Mouse (Mus musculus) CD4-positive, CD25-positive, alpha-beta regulatory T cell, adult 4 months (primary cell): ENCODE data around the gene Slc25a45. TPM values are rescaled to one million over a fixed set of nuclear protein-coding genes. Genes with fewer than 3 reads are reported as not detected.

Experiments used
- ATAC-seq: one replicate; pipeline ENCODE4 v1.8.0; 2017
- polyA plus RNA-seq, 2 experiments: library from polyadenylated mRNA; unstranded; fragments of 100-300 nt; shearing (Covaris generic); gene quantifications; one replicate each; pipeline ENCODE4 v1.2.1; 2017

Slc25a45 gene
- polyA plus RNA-seq, 2 experiments from 2014 or later: 51.6 to 73.7 TPM

DNA sequence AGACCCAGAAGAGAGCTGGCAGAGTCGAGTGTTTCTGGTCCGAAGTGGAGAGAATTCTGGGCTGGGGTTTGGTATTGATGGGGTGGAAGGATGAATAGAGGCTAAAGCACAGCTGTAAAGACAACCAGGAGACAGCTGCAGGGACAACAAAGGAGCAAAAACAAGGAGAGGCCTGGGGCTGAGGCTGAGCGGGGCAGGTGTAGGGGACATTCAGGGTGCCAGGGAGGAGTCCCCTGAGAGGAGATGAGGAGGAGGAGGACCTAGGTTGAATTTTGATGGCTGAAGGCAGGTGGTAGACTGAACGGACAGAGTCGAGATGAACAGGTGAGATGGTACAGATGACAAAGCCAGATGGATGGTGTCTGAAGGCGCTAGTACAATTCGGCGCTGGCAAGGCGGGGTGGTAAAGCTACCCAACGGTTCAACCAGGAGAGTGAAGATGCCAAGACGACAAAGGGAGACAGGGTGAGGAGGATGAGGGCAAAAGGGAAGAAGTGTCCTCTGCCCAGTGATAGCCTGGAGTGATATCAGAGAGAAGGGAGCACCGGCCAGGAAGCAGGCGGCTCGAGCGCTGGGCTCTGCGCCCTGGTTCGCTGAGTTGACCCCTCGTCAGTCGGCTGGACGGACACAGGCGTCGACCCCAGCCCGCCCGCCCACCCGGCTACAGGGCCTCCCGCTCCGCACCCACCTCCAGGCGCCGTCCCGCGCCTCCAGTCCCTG lies 15.8 kb downstream of the Slc25a45 start:
- ATAC-seq: no peak

DNA sequence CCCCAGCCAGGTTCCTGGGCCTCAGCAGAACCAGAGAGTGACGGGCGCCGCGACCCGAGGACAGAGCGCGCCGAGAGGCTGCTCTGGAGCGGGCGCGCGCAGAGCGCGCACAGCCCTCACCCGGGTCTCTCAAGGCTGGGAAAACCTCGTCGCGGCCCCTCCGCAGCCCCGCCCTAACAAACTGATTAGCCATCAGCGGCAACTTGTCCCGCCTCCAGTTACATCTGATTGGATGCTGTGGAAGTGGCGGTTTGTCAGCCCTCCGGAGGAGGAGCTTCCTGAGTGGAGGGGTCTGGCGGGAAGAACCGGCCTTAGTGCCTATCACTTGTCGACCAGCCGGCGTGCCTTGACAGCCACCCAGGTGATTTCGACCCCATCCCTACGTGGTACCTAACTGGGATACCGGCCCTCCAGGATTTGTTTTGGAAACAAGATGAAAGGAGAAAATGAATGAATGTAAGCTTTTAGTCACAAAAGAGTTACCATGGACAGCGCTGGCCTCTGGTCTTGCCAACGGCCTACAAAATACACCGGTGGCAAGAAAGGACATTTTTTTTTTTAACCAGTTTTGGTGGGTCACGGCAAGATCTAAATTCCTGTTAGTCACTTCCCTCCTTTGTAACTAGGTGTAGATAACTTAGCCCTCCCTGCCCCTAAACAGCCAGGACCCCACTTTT lies 16.5 kb downstream of the Slc25a45 start, which contains the start of gene Tigd3:
Tigd3 (minus strand) TSS at position 148 of the 677 bp plus-strand sequence.
- ATAC-seq: peak; percentile 99

DNA sequence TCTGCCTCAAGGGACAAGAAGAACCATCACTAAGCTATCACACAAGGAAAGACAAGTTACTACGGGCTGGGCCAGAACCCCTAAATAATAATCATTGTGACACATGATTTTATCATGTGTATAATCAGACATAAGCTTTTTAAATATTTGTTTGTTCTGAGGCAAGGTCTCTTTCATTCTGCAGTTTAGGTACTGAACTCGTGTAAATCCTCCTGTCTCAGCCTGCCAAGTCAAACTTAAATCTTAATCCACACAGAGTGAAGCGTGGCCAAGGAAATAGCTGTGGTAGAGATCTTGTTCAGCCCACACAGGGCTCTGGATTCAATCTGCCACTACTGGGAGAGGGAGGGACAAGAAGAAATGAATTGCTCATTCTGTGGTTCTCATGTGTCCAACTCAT lies 29.7 kb downstream of the Slc25a45 start:
- no peak for ATAC-seq

DNA sequence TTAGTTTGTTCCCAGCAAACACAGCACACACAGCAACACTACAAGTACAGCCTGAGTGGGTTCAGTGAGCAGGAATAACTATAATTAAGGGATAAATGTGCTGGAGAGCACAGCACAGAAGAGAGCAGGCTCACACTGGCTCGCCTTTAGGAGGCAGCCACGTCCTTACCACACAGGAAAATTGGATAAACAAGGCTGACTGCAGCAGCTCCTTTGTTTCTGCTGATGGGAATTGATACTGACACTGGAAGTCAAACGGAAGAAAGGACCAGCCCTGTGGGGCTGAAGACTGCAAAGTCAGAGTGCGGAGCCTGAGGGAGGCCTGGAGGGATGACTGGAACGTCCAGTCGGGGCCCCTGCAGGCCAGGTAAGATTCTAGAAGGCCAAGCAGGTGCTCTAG lies 32.6 kb downstream of the Slc25a45 start:
- ATAC-seq: no peak

DNA sequence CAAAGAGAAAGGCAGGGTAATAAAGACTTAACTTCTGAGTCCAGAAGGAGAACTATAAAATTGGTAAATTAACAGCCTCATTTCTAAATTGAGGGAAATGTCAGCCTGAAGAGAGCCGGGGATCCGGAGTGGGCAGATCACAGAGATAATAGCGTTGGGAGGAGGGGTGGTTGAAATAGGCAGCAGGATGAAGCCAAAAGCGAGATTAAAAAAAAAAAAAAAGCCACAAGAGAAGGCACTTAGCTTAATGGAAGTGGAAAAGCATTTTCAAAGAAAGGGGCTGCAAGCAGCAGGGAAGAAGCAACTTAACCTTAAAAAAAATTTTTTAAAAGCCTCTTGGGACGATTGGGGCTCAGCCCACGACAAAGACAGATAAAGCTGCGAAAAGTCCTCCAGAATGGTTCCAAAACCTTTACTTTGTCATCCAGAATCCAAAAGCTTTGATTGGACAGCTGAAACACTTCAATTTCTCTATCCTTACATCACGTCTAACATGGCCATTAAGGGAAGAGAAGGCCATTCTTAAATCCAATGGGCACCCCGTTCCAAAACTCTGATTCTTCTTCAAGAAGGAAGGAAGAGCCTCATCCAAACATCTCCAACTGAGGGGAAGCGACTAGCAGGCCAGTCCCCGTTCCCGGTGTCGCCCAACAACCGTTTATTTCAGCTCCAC lies 34.0 kb downstream of the Slc25a45 start:
- no peak for ATAC-seq

DNA sequence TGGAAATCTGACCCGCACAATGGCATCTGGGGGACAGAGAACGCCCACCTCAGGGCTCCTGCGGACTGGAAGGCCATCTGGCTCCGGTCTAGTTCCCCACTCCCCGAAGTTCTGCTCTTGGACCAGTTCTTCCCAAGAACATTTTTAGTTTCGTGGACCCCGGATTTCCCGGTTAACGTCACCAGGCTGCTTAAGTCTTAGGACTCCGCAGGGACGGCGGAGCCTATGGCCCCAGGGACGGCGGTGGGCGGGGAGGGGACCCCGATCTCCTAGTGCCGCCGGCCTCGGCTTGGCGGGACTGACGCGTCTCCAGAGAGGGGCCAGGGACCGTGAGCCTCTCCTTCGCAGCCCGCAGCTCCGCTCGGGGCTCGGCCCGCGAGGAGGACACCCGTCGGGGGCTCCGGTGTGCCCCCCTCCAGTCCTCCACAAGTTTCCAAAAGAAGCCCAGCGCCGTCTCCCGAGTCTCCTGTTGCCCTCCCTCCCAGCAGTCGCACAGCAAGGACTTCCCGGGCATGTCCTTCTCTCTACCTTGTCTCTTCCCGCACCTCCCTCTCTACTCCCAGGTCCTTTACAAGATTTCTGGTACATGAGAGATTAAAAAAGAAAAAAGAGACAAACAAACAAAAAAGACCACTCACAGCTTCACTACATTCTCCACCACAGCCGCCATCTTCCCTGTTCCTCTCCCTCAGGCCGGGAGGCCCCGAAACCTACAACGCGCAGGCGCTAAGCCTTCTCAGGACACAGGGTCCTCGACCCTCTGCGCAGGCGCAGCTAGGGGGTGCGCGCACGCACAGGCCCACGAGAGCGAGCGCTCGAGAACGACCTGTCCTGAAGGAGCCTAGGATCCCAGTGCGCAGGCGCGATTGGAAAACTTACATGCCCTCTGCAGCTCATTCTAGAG lies 34.7 kb downstream of the Slc25a45 start:
- ATAC-seq: peak; percentile 93

DNA sequence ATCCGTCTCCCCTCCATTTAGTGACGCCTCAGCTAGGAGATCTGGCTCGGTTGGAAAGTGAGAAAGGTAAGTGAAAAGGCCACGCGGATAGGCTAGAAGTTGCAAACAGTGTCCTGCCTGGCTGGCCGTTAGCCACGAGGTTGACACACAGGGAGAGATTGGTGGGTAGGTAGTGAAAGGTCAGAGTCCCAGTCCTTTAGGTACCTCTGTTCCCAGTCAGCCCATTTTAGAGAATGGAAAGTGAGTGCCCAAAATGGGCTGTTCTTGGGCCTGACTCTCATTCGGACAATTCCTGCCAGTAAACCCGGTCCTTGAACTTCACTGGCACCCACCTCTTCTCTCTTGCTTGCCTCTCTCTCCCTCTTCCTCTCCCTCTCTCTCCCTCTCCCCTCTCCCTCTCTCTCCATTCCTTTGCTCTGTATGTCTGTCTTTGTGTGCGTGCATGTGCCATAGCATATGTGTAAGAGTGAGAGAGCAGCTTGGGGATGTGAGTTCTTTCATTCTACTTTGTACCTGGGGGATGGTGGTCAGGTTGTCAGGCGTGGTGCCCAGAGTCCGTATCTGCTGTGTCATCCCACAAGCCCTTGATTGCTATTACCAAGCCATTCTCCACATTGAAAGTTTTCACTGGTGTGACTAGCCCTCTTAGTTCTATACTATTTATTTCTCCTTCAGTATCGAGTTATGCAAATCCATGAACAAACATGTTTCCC lies 35.6 kb downstream of the Slc25a45 start, which contains the start of gene Dpf2:
Dpf2 (minus strand) TSS at position 4 of the 713 bp plus-strand sequence.
- no peak for ATAC-seq

DNA sequence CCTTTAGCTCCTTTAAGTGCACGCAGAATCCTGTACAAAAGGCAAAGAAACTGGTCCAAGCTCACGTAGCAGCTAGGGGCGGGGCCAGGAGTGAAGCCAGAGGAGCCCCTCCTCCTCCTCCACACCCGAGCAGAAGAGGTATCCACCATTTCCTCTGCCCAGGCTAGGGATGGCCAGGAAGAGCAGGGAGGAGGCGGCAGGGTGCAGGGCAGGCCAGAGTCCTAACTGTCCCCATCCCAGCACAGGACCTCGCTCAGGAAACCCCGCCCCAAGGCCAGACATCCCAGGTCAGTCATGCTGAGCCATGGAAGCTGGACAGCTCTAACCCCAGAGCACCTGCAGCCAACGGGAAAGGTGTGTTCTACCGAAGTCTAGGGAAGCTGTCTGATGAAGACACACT lies 44.1 kb downstream of the Slc25a45 start:
- ATAC-seq: no peak

DNA sequence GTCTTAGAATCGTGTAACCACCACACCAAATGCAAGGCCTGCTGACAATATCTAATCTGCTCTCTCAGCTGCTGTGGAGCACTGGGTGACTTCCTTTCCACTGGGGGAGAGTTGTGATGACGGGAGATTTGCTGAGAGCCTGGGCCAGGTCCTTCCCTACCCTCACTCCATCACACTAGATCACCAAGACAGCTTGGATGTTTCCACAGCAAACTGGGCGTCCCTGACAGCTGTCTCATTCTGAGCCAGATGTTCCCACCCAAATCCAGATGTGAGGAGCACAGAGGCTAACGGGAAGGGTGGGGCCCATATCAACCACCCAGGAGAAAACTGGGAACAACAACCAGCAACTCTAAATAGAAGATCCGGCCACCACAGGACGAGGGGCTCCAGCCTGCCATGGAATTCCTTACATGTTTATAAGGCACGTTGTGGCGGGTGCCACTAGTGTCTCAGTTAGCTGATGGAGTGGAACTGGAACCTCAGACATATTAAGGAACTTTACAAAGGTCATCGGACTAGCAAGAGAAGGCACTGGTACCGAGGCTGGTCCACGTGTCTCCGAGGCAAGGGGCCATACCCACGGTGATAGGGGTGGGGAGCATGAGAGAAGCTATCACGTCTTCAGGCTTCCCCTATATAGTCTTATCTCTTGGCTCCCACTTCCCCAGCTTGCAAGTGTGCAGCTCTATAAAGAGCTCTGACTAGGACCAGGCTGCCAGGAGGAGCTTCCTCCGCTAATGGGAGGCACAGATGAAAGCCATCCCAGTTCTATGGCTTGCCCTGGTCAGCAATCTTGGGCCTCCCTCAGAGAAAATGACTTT lies 44.7 kb downstream of the Slc25a45 start:
- ATAC-seq: no peak

DNA sequence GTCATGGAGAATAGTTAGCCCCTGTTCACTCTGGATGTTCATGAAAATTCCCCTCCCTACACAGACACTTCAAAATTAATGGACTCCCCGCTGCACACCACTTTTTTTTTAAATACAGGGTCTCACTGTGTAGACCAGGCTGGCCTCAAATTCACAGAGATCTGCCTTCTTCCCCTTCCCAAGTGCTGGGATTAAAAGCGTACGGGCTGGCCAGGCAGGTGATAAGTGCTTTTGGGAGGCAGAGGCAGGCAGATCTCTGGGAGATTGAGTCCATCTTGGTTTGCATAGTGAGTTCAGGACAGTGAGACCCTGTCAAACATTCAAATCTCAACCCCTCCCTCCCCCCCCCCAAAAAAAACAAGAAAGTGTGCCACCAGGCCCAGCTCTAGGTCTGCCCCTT lies 45.4 kb downstream of the Slc25a45 start:
- no peak for ATAC-seq

DNA sequence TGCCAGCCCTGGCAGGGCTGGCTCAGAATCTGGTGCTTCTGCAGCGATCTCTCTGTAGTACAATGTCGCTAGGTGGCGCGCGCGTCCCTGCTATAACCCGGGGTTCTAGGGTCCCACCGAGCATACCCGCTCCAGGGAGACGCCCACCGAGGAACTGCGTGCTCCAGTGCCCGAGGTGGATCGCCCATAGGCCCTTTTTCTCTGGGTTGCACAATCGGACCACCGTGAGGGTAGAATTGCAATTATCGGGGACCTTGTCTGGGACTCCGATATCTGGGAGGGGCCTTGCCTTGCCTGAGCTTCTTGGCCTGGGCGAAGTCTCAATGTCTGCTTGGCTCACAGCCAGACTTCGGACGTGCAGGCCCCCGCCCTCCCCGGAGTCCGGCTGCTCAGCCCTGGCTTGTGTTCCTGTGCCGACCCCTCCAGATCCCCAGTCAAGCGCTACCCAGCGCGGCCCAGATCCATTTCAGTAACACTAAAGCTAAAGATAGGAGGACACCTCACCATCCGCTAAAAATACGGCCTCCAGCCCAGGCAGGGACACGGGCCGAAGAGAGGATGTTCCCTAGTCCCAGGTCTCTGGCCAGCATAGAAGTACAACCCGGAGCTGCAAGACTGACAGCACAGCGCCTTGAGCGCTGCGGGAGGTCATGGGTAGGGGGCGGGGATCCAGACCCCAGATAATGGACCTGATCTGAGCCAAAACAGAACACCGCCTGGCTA lies 46.5 kb downstream of the Slc25a45 start:
- ATAC-seq: peak; percentile 68

DNA sequence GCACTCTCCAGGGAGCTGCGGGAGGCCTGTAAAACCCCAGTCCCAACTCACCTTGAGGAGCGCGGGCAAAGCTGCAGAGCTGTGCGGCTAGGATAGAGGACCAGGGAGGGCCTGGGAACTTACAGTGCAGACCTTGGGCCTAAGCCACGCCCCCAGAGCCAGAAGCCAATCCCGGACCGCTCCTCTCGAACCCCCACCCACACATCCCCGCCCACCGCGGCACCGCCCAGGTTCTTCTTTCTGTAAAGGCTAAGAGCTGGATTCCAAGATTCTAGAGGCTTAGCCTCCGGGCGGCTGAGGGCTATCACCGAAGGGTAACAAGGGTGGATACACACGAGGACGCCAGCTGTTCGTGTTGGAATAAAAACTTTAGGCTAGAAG lies 47.1 kb downstream of the Slc25a45 start, which contains the start of gene Cdc42ep2:
Cdc42ep2 (minus strand) TSS at position 104 of the 381 bp plus-strand sequence.
- ATAC-seq: peak; percentile 96

DNA sequence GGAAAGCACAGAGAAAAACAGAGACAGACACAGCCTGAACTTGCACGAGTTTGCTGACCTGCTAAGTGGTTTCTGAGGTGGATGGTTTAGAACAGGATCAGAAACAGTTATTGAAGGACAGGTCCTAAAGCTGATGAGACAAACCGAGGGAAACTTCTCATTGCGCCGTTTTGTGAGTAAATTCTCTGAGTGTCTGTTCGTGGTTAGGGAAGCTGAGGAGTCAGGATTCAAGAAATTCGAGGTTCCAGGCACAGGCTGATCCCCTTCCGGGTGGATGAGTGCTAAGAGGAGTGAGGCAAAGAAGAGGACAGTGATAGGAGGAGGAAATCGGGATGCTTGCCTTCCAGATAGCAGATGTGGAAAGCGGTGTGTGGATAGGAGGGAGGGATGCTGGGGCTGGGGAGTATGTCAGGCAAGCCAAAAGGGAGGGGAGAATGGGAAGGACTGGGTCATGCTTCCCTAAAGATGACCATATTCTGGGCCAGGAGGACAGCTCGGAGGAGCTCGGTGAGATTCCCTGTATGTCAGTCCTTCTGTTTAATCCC lies 47.8 kb downstream of the Slc25a45 start:
- ATAC-seq: no peak

DNA sequence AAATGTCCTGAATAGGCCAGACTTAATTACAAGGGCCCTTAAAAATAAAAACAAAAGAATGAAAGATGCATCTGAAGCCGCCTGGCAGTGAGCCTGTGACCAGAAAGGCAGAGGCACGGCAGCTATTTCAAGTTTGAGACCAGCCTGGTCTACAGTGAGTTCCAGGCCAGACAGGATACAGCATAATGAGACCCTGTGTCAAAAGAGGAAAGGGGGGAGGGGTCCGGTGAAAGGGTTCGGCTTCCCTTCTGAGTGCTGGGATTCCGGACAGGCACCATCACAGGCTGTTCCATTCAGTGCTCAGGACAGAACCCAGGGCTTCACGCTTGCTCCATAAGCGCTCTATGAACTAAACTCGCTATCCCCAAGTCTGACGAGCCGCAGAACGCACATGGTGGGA lies 49.4 kb downstream of the Slc25a45 start:
- no peak for ATAC-seq

DNA sequence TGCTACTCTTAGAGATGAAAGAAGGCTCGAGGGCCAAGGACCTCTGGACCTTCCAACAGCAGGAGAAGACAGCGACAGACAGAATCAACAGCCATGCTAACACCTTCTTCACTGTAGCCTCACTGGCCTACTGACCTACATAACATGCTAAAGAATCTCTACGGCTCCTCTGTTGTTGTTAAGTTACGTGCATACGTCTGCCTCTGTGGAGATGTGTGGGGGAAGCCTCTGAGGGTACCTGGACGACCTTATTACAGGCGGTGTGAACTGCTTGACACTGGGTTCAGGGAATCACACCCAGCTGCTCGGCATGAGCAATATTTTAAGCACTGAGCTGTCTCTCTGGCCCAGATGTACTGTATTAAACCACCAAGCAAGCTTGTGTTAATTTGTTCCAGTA lies 49.9 kb downstream of the Slc25a45 start:
- no peak for ATAC-seq

DNA sequence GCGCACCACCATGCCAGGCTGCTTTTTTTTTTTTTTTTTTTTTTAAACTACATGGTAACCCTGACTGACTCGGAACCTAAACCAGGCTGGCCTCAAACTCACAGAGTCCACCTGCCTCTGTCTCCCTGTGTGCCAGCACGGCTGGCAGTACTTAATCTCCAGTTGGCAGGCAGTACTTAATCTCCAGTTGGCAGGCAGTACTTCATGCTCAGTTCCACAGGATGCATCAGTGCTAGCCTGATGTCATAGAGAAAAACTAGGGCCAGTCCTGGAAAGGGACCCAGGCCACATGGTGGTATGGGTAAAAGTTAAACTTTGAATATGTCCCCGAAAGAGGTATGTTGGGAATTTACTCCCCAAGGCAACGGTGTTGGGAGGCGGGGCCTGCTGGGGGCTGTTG lies 50.5 kb downstream of the Slc25a45 start:
- ATAC-seq: no peak

DNA sequence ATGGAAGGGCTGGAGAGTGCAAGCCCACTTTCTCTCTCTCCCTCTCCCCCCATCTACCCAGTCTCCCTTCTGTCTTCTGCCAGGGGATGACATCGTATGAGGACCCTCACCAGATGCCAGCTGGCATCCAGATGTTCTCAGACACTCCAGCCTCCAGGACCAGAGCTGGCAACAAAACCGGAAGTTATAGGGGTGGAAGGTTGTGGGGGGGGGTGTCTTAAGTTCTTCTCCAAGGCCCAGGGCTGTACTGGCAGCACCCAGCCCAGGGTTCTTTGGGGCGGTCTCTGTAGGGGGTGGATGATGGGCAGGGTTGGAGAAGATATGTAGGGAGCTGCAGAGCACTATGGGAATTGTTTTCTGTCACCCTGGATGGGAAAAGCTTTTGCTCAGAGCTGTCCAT lies 50.9 kb downstream of the Slc25a45 start:
- no peak for ATAC-seq

DNA sequence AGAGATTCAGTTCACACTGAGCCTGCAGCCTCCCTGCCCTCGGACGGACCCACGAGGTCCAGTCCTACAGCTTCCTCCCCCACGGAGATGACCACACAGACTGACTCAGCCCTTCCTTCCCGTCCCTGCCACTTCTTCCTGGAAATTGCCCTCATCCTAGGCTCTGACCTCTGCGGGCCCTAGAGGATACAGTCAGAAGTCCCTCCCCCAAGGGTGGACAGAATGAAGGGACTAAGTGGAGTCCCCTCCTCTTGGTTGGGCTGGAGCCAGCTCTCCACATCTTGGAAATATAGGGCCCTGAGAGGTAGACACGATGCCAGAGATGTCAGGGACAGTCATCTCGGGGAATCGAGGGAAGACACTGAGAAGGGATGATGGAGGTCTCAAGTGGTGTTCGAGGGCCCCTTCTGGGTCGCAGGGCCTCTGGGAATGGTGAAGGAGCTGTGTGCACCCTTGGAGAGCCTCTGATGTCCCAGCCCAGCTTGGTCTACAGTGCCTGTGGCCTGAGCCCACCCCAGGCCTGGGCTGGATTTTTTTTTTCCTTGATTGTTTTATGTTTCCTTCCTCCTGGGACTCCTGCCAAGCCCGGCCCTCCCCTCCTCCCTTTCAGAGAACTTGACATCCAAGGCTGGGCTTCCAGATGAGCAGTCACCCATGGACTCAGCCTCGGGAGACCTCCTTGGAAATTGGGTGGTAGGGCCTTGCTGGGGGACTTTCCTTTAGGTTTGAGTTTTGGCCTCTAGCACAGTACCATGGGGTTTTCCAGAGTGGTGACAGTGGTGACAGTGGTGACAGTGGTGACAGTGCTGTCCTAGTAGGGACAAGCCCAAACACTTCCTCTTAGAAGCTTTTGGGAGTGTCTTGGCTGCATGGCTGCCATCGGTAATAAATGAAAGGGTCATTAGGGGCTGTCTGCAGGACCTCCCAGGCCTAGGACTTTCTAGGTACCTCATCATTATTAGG lies 52.3 kb downstream of the Slc25a45 start:
- ATAC-seq: no peak

DNA sequence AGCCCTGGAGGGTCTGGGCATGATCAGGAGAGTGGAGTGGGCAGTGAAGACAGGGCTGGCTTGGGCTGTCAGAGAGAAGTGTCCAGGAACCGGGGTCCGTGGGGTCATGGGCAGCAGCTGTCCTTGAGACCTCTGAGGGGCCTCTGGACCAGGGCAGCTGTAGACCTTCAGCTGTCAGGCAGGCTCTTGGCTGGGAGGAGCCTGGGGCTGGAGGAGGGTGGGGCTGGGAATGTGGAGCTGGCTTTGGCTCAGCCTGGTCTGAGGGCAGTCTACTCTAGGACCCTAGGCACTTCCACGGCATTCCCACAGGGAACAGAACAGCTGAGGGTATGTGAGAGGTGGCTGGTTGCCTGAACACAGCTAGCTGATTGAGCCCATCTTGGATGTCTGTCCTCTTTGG lies 57.7 kb downstream of the Slc25a45 start:
- no peak for ATAC-seq
